Mouse (Mus musculus) stomach, embryonic 14.5 days (tissue): ENCODE results near the gene Antxr1. TPM values are rescaled to one million over a fixed set of nuclear protein-coding genes. Genes with fewer than 3 reads are reported as not detected.

ENCODE experiments used
- ATAC-seq: fragments of 200-750 bp; cut with Nextera tagmentation; 2 replicates; pipeline ENCODE4 v1.8.0; 2017; ENCODE audit warnings: low read depth, moderate TSS enrichment; ENCODE audit not compliant: insufficient number of reproducible peaks, insufficient read depth, low FRiP score
- H3K27ac ChIP-seq: fragments of 300-500 bp; sonication (generic); 2 replicates; pipeline ENCODE4 v1.5.1; 2014; ENCODE audit warnings: mild to moderate bottlenecking, low read length, moderate library complexity, mixed read lengths
- H3K27me3 ChIP-seq: fragments of 300-500 bp; sonication (generic); 2 replicates; pipeline ENCODE4 v1.6.1; 2014; ENCODE audit warnings: low read length, control low read depth, mixed read lengths; ENCODE audit not compliant: control insufficient read depth, insufficient read depth
- H3K36me3 ChIP-seq: fragments of 300-500 bp; sonication (generic); 2 replicates; pipeline ENCODE4 v1.6.1; 2014; ENCODE audit warnings: mild to moderate bottlenecking, control low read depth, low read length, moderate library complexity, mixed read lengths; ENCODE audit not compliant: control insufficient read depth, insufficient read depth
- H3K4me1 ChIP-seq: fragments of 300-500 bp; sonication (generic); 2 replicates; pipeline ENCODE4 v1.6.1; 2014; ENCODE audit warnings: low read length, control low read depth, mixed read lengths; ENCODE audit not compliant: control insufficient read depth, insufficient read depth
- H3K4me2 ChIP-seq: fragments of 300-500 bp; sonication (generic); replicated peaks from 2 replicates; pipeline ENCODE4 v1.6.1; 2014; ENCODE audit warnings: low read depth, low read length, control low read depth
- H3K4me3 ChIP-seq: fragments of 300-500 bp; sonication (generic); 2 replicates; pipeline ENCODE4 v1.5.1; 2014; ENCODE audit warnings: low read depth, low read length, control low read depth
- H3K9ac ChIP-seq: fragments of 300-500 bp; sonication (generic); replicated peaks from 2 replicates; pipeline ENCODE4 v1.6.1; 2014; ENCODE audit warnings: low read depth, mild to moderate bottlenecking, control low read depth, low read length, moderate library complexity, mixed read lengths
- H3K9me3 ChIP-seq: fragments of 300-500 bp; sonication (generic); 2 replicates; pipeline ENCODE4 v1.6.1; 2016; ENCODE audit warnings: low read depth, low read length, control low read depth; ENCODE audit not compliant: control insufficient read depth
- WGBS: fragments of 180-500 bp; shearing (Covaris S2); extraction: QIAGEN DNeasy Blood & Tissue Kit; methylation state at CpG from one replicate; pipeline ENCODE4 v1.1.7; 2014; 5-methylcytosine and 5-hydroxymethylcytosine counted together
- polyA plus RNA-seq: library from polyadenylated mRNA; unstranded; fragments of >200 nt; fragmentation: Nextera tagmentation; extraction: Ambion mirVana; gene quantifications from 2 replicates; pipeline ENCODE4 v1.2.1, GENCODE M21; 2014

The Antxr1 gene
- polyA plus RNA-seq, 1 experiment from 2014 or later, result 13.5 TPM

DNA sequence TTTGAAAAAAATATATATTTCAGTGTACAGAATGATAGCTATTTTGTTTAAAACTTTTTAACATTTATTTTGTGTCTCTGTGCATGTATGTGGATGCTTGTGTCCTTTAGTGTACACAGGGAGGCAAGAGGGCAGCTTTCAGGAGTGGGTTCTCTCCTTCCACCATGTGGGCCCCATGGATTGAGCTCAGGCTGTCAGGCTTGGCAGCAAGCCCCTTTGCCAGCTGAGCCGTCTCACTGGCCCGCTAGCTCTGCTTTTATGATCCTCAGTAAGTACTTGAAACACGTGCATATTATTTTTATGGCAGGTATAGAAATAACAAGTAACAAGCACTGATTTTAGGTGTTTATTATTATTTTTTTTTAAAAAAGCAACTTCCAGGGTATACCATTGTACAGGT lies 202.1 kb downstream of the Antxr1 start:
- no peak overlapping the region for H3K4me2 ChIP-seq
- WGBS, result 78% methylated on average over 3 of the region's 3 CpGs
- peaks cover 3% of the 10 kb centered on the region; the same call in 1 of the 2 replicates for H3K9me3 ChIP-seq
- no peaks in the 10 kb centered on the region; the same call in 1 of the 2 replicates for H3K36me3 ChIP-seq
- H3K9ac ChIP-seq, result no peak overlapping the region
- H3K4me1 ChIP-seq, result no peaks in the 10 kb centered on the region
- H3K4me3 ChIP-seq, result no peak overlapping the region
- H3K27me3 ChIP-seq, result no peaks in the 10 kb centered on the region
- no peak for ATAC-seq
- H3K27ac ChIP-seq, result no peak overlapping the region

DNA sequence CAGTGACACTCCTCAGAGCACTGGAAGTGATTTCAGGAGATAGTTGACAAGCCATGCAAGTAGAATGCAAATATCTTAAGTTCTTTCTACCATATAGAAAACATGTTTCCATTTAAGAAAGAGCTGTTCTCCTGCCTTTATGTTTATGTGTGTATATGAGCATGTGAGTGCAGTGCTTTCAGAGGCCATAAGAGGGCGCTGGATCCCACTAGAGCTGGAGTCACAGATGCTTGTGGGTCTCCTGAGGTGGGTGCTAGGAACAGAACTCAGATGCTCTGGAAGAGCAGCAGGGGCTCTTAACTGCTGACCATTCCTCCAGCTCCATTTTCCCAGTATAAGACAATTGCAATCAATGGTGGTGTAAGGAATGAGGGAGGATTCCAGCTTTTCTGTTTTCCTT lies 204.5 kb downstream of the Antxr1 start:
- ATAC-seq, result no peak
- WGBS, result 70% methylated on average over 1 of the region's 1 CpGs

GRCm38 (mm10) chr6:87130628-87131027 lies 205.0 kb downstream of the Antxr1 start:
- Histone ChIP-seq H3K9ac (no peak overlapping the region), H3K4me3 (no peak overlapping the region), H3K27ac (no peak overlapping the region), H3K4me1 (peaks cover 7% of the 10 kb centered on the region; the same call in 1 of the 2 replicates), H3K9me3 (peaks cover 3% of the 10 kb centered on the region; the same call in 1 of the 2 replicates), H3K4me2 (no peak overlapping the region), H3K36me3 (no peaks in the 10 kb centered on the region; the same call in 1 of the 2 replicates), H3K27me3 (no peaks in the 10 kb centered on the region)
- 95% methylated on average over 7 of the region's 7 CpGs for WGBS
- ATAC-seq, result no peak

More for the DNA sequence above, 204.5 kb downstream of the Antxr1 start:
- no peak overlapping the region for H3K9ac ChIP-seq
- no peaks in the 10 kb centered on the region for H3K27me3 ChIP-seq
- H3K4me3 ChIP-seq, result no peak overlapping the region
- H3K4me2 ChIP-seq, result no peak overlapping the region
- H3K27ac ChIP-seq, result no peak overlapping the region
- peaks cover 7% of the 10 kb centered on the region; the same call in 1 of the 2 replicates for H3K4me1 ChIP-seq
- peaks cover 3% of the 10 kb centered on the region; the same call in 1 of the 2 replicates for H3K9me3 ChIP-seq
- H3K36me3 ChIP-seq, result no peaks in the 10 kb centered on the region; the same call in 1 of the 2 replicates

GRCm38 (mm10) chr6:87129861-87130260 lies 205.8 kb downstream of the Antxr1 start:
- no peak overlapping the region for H3K4me3 ChIP-seq
- H3K27me3 ChIP-seq, result no peaks in the 10 kb centered on the region
- H3K4me1 ChIP-seq, result peaks cover 7% of the 10 kb centered on the region; the same call in 1 of the 2 replicates
- WGBS, result 89% methylated on average over 8 of the region's 8 CpGs
- ATAC-seq, result no peak
- no peak overlapping the region for H3K4me2 ChIP-seq
- H3K9ac ChIP-seq, result no peak overlapping the region
- no peak overlapping the region for H3K27ac ChIP-seq
- H3K36me3 ChIP-seq, result no peaks in the 10 kb centered on the region
- H3K9me3 ChIP-seq, result peaks cover 3% of the 10 kb centered on the region; the same call in 1 of the 2 replicates

GRCm38 (mm10) chr6:87127049-87127753 lies 208.4 kb downstream of the Antxr1 start:
- no peaks in the 10 kb centered on the region for H3K27me3 ChIP-seq
- H3K4me1 ChIP-seq, result peaks cover 7% of the 10 kb centered on the region; the same call in 1 of the 2 replicates
- no peak overlapping the region for H3K4me3 ChIP-seq
- peaks cover 3% of the 10 kb centered on the region; the same call in 1 of the 2 replicates for H3K9me3 ChIP-seq
- 0 out of 2 replicates have a peak, but pooled peaks have one; percentile 46 for ATAC-seq
- H3K4me2 ChIP-seq, result no peak overlapping the region
- no peak overlapping the region for H3K9ac ChIP-seq
- no peak overlapping the region for H3K27ac ChIP-seq
- WGBS, result 37% methylated on average over 8 of the region's 8 CpGs
- H3K36me3 ChIP-seq, result no peaks in the 10 kb centered on the region

GRCm38 (mm10) chr6:87123973-87124372 lies 211.6 kb downstream of the Antxr1 start:
- no peak overlapping the region for H3K27ac ChIP-seq
- no peak overlapping the region for H3K4me2 ChIP-seq
- H3K27me3 ChIP-seq, result no peaks in the 10 kb centered on the region
- H3K4me1 ChIP-seq, result peaks cover 7% of the 10 kb centered on the region; the same call in 1 of the 2 replicates
- no peak for ATAC-seq
- H3K9me3 ChIP-seq, result no peaks in the 10 kb centered on the region; the same call in 1 of the 2 replicates
- no peak overlapping the region for H3K9ac ChIP-seq
- 80% methylated on average over 4 of the region's 4 CpGs for WGBS
- no peaks in the 10 kb centered on the region for H3K36me3 ChIP-seq
- H3K4me3 ChIP-seq, result no peak overlapping the region

DNA sequence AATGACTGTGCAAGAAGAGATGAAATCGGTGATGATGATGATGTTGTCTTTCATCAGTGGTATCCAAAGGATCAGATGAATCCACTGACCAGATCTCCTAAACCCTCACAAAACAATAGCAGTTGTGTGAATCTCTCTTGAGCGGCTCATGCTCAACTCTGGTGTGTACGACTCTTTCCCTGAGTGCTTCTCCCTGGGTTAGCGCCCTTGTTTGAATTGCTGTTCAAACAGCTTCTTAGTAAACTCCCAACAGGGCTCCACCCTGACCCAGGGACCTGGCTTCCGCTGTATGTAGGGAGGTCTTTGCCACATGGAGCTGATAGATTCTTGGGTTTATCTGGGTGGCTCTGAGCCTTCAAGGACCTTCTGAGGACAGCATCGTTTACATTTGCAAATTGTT lies 212.2 kb downstream of the Antxr1 start:
- H3K27me3 ChIP-seq, result no peaks in the 10 kb centered on the region
- H3K9me3 ChIP-seq, result no peaks in the 10 kb centered on the region; the same call in 1 of the 2 replicates
- no peak overlapping the region for H3K9ac ChIP-seq
- peaks cover 7% of the 10 kb centered on the region; the same call in 1 of the 2 replicates for H3K4me1 ChIP-seq
- no peak overlapping the region for H3K27ac ChIP-seq
- H3K4me3 ChIP-seq, result no peak overlapping the region
- WGBS, result 76% methylated on average over 6 of the region's 6 CpGs
- no peaks in the 10 kb centered on the region for H3K36me3 ChIP-seq
- ATAC-seq, result no peak
- H3K4me2 ChIP-seq, result no peak overlapping the region

GRCm38 (mm10) chr6:87121961-87122360 lies 213.7 kb downstream of the Antxr1 start:
- H3K4me3 ChIP-seq, result no peak overlapping the region
- no peak overlapping the region for H3K4me2 ChIP-seq
- no peak overlapping the region for H3K27ac ChIP-seq
- ATAC-seq, result no peak
- H3K9me3 ChIP-seq, result no peaks in the 10 kb centered on the region; the same call in 1 of the 2 replicates
- H3K27me3 ChIP-seq, result no peaks in the 10 kb centered on the region
- H3K4me1 ChIP-seq, result peaks cover 2% of the 10 kb centered on the region; the same call in 1 of the 2 replicates
- WGBS, result 62% methylated on average over 7 of the region's 7 CpGs
- H3K9ac ChIP-seq, result no peak overlapping the region
- H3K36me3 ChIP-seq, result no peaks in the 10 kb centered on the region
